Mouse (Mus musculus): ENCODE data around the gene Gmeb1.

- TF ChIP-seq CTCF (IDR thresholded peaks at IDR 0.05; ENCODE audit: low read depth, low read length): no peak
- TF ChIP-seq TAL1 (conservative IDR thresholded peaks at IDR 0.05; ENCODE audit: low read depth, low read length): no peak
- TF ChIP-seq POLR2AphosphoS5 (IDR thresholded peaks at IDR 0.05; ENCODE audit: insufficient replicate concordance, low read depth, low read length): no peak
- no peak for TF ChIP-seq GATA1 (IDR thresholded peaks at IDR 0.05; ENCODE audit: borderline replicate concordance, low read length)
Measured at GRCm38 (mm10) chr4:132180710-132181109, 80.7 kb downstream of the Gmeb1 start.

All from G1E (cell line).